Mouse (Mus musculus): ENCODE results near the gene Ltbp4.

Gene Ltbp4

DNA sequence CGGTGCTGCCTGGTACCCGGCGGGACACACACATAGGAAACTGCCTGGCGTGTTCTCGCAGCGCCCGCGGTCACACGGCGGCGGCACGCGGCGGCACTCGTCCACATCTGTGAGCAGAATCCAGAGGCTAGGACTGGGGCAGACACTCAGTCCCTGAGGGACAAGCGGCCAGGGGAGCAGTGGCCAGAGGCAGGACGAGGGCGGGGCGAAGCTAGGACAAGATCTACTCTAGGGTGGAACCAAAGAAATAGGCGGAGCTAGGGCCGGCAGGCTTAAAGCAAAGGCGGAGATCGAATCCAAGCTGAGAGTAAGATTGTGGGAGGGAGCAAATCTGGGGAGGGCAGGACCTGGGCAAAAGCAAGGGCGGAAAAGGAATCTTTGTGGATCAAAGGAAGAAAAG, 11.8 kb downstream of the Ltbp4 start:
- no peak for DNase-seq

DNA sequence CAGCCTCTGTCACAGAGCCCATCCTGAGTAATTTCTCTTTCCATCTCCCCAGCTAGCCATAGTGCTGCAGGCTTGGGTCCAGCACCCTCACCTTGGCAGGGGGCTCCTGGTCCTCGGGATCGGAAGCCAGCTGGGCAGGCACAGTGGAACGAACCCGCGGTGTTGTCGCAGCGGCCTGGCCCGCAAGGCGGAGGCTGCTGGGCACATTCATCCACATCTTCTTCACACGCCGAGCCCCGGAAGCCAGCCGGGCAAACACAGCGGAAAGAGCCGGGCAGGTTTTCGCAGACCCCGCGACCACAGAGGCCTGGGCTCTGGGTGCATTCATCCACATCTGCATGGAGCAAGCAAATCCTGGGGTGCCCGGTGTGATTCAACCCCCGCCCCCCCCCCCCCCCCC, 12.6 kb downstream of the Ltbp4 start:
- DNase-seq = no peak

DNA sequence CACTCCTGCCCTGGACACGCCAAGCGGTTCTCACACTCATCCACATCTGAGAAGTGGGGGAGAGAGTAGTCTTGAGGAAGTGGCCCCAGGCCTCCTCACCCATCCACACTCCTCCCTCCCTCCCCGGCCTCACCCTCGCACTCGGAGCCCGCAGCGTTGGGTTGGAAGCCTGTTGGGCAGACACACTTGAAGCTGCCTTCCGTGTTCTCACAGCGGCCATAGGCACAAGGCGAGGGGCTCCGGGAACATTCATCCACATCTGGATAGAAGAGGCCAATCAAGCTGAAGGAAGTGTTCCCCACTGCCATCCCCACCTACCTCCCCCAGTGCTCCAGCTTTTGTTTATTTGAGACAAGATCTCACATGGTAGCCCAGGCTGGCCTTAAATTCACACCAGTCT, 13.3 kb downstream of the Ltbp4 start:
- no peak for DNase-seq

DNA sequence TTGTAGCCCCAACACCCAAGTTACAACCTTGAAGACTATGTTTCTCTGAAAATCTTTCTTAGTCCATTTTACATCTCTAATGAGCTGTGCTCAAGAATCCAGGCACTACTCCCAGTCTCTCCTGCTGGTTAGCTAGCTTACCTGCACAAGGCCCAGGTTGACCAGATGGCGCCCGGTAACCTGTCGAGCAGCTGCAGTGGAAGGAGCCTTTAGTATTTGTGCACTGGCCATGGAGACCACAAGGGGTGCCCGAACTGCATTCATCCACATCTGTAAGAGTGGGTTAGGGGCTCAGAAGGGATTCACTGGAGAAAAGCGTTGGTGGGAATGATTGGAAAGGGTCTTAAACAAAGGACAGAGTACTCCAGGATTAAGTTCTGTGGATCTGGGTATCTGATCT, 14.5 kb downstream of the Ltbp4 start:
- no peak for DNase-seq

DNA sequence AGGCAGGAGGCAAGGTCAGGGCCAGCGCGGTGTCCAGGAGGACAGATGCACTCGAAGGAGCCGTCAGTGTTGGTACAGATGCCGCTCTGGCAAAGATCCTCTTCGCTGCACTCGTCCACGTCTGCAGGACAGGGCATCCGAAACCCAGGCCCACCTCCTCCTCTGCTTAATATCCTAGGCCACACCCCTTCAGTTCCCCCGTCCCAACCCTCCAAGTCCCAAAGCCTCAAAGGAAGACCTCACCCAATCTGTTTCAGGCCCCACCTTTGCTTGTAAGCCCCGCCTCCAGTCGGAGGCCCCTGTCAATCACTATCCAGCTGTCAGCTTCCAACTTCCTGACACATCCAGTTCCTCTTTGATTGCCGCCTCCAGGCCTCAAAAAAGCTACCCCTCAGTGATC, 15.2 kb downstream of the Ltbp4 start:
- DNase-seq = no peak

DNA sequence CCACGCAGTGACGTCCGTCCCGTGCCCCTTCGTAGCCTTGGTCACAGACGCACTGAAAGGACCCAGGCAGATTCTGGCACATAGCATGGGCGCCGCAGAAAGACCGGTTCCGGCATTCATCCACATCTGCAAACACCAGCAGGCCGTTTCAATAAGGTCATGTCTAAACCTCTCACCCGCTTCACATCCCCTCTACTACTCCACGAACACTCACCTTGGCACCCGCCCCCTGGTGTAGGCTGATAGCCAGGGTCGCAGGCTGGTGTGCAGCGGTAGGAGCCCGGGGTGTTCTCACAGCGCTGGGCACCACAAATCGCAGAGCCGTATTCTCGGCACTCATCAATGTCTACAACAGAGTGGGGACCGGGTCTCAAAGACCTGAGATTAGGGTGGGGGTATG, 18.1 kb downstream of the Ltbp4 start:
- DNase-seq = no peak

DNA sequence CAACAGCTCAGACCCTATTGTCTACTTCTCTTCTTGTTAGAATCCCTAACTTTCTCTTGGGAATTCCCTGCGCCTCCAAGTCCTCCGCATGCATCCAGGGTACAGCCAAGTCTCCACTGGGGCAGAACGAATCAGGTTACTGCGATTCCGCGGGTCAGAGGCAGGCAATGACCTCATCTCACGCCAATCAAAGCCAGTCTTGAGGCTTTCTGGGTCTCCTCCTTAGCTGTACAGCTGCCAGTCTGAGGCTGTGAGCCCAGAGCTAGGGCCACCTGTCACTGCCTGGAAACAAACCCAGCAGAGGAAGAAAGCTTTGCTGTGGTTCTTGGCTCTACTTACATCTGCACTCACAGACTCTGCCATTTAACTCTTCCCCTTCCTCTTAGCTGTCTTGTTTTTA, 21.5 kb downstream of the Ltbp4 start:
- DNase-seq = peak; percentile 61

DNA sequence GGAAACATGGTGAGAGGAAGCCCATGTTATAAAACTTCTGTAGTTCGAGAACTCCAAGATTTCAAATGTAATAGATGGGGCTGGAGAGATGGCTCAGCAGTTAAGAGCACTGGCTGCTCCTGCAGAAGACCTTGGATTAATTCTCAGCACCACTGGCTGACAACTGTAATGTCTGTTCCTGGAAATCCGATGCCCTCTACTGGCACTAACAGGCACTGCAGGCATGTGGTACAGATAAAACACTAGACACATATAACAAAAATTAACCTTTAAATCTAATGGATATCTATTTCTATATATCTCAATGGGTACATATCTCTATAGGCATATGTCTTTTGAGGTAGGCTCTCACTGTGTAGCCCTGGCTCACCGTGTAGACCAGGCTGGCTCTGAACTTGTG, 23.1 kb downstream of the Ltbp4 start:
- DNase-seq = no peak

DNA sequence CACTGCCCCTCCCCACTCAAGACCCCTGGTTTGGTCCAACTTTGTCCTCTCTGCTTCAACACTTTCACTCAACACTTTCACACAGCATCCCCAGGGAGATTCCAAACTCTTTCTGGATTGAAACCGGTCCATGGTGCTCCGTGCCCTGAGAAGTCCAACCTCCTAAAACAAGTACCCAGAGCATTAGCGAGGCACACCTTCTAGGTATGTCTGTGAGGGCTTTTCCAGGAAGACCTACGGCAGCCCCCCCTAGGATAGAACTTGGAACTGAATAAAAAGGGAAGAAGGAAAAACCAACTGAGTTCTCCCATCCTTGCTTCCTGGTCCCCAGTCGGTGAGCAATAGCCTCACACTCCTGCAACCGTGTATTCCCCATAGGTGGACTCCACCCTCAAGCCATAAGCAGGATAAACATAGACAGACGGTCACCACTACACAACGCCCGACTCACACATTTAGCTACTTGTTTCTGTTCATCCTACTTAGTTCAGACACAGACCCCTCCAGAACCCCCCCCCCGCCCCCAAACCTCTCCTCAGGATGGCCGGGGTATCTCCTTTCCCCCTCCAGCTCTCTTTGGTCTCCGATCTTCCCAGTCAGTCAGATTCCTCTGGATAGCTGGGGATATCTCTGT, 25.7 kb downstream of the Ltbp4 start:
- no peak for DNase-seq

DNA sequence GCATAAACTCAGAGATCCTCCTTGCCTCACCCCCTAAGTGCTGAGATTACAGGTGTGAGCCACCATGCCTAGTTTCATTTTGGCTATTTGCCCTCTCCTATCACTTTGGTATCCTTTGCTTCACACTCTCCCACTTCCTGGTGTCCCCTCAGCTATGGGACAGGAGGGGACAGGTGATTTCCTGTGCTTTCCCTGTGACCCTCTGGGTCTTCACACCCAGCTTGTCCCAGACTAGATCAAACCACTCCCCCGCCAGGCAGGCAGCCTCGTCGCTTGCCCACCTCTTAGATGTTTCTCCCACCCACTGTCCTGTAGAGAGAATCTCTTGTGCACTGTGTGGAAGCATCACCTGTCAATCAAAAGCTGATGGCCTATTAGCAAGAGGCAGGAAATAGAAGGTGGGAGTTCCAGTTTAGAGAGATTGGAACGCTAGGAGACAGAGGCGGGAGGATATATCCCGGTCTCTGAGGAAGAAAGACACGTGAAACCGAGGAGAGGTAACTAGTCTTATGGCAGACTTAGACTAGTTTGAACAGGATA, 26.4 kb downstream of the Ltbp4 start:
- DNase-seq = no peak

DNA sequence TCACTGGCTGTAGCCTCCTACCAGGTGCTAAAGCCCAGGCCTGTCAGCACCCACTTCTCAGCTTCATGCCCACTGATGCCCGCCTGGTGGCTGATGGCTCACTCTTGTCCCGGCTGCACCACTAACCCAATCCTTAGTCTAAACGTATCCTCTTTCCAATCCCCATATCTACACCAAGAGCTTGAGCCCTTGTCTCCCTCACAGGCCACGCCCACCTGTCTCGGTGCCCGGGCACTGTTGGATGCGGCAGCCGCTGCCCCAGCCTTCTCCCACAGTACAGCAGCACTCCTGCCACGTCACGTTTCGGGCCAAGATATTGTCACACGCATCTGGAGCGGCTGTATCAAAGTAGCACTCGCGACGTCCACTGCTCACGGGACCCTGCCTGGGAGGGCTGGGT, 27.2 kb downstream of the Ltbp4 start:
- DNase-seq = no peak

DNA sequence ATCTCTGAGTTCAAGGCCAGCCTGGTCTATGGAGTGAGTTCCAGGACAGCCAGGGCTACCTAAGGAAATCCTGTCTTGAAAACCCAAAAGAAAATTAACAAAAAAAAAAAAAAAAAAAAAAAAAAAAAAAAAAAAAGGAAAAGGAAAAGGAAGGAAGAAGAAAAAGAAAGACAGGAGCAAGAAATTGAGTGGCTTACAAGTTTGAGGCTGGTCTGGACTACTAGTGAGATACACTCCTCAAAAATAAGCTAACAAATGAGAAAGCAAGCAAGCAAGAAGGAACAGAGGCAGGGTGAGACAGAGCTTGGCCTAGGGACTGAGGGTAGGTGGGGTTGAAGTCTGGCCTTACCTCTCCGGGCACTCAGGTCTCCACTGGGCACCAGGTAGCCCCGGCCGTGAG, 27.7 kb downstream of the Ltbp4 start:
- no peak for DNase-seq

DNA sequence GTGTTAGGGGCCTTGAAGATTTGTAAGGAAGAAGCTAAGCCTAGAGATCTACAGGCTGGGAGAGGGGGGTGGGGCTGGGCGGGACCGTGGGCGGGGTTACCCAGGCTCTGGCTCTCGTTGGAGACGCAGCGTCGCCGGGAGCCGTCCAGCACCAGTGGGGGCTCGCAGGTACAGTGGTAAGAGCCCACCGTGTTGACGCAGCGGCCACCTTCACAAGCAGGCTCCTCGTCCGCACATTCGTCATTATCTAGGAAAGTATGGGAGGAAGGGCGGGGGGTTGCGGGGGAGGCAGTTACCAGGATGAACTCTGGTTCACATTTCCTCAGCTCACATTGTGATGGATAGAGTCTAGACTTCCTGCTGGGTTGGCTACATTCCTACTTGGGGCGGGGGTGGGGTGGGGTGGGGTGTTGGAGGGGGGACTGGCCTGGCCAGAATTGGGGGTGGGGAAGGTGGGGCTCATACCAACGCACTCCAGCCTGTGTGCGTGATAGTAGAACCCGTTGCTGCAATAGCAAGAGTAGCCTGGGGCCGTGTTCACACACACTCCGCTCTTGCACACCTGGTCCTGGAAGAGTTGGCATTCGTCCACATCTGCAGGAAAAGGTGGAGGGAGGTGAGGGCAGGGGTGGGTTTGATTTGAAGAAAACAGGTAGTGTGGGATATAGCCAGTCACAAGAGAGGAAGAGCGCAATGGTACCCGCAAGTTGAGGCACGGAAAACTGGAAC, 28.5 kb downstream of the Ltbp4 start:
- no peak for DNase-seq

DNA sequence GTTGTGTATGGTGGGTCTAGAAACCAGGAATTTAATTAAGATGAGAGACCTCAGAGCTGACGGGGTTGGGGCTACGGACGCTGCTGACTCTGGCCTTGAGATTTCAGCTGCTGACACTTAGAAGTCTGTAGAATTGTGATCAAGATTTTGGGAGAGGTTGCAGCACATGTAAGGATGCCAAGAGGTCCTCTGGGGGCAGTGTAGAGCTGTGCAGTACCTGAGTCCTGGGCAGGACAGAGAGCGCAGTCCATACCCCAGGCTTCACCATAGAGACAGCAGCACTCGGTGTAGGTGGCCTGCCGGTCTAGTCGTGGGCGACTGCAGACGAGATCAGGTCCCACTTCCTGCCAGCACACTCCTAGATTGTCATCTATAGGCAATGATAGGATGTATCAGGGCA, 29.9 kb downstream of the Ltbp4 start:
- DNase-seq = no peak

DNA sequence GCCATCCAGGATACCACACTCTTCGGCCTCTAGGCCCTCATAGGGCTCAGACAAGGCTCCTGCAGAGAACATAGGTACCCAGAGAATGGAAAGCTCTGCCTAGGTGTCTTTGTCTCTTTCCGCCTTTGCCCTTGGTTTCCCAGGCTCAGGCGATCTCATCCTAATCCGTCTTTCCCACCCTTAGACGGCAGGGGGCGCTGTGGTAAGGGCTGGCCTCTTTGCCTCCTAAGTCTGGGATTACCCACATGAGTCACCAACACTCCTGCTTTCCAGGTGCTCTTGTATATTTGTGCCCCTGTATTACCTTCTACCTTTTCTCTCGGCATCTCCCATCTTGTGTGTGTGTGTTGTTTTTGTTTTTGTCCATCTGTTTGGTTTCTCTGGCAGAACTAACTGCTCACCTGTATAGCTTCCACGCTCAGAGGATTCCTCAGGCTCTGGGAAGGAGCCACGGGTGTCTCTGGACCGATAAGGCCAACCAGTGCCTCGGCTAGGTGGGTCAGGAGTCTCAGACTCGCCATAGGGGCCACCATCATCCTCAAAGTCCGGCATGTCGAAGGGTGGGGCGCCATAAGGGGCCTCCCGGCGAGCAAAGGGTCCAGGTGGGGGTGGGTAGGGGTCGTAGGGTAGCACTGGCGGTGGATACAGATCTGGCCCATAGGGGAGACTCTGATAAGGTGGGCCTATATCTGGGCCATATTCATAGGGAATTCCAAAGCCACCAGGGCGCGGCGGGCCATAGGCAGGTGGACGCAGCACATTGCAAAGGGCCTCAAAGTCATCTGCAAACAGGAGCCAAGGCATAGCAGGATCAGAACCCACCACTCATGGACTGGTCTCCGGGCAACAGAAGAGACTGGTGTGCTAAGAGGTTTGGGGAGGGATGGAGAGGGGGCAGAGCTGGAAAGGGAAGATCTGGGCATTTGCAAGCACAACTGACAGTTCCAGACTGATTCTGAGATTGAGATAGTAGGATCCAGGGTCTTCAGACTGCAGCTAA, 31.0 kb downstream of the Ltbp4 start:
- peak; percentile 43 for DNase-seq

DNA sequence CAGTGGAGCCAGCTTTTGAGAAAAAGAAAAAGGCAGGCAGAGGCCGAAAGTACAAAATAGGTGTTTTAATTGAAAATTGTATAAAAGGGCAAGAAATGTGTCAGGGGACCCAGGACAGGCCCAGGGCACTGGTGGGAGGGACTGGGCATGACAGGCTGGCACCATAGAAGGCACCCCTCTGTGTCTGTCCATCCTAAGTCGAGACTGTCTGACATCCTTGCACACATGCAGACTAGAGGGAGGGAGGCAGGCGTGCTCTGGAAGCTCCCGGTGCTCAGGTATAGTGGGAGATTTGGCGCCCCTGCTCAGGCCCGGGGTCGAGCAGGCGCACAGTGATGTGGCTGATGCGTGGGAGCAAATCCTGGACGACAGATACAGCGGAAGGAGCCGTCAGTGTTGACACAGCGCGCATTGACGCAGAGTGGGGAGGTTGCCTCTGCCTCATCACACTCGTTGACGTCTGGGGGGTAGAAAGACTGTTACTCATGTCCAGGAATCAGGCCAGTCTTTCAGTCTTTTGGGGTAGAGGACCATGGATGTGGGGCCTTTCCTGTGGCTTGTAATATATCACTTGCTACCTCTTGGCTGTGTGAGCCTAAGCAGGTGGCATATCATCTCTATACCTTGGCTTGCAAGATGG, 32.3 kb downstream of the Ltbp4 start:
- DNase-seq = no peak

DNA sequence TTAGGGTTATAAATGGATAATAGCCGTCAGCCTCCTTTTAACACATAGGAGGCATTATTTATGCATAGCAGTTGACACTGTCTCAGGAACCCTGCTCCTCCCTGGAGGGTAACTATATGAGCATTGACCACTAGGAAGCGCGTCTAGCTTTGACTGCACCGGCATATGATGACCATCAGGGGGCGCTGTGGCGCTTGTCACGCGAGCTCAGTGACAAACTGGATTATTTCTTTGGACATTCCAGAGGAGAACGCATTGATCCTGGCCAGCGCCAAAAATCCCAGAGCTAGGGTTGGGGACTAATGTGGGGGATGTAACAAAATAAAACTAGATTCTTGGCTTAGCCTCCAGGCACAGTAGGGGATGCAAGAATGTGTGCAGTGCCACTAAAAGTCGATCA, 35.3 kb downstream of the Ltbp4 start:
- peak; percentile 56 for DNase-seq

DNA sequence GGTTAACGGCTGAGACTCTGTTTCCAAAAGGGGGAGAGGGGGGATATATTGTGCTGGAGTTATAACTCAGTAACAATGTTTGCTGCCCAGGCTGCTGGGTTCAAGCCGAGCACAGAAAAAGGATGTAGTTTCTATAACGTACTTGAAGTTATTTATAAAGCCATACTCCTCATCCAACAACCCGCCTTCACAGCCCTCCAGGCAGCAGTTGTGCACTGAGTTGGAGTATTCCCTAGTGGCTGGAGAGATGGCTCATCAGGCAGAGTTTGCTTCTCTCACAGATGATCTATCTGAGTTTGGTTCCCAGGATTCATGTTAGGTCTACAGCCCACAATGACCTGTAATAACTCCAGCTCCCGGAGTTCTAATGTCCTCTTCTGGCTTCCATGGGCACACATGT, 36.7 kb downstream of the Ltbp4 start:
- DNase-seq = no peak

DNA sequence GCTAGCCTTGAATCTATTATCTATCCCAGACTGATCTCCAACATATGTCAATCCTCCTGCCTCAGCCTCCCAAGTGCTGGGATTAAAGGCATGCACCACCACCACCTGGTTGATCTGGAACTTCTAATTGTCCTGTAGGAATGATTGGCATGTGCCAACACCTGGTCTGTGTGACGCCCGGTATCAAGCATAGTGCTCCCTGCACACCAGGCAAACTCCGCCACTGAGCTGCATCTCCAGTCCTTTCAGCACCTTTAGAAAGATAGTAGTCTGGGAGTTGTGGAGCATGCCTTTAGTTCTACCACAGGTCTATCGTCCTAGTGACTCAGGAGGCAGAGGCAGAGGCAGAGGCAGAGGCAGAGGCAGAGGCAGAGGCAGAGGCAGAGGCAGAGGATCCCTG, 37.1 kb downstream of the Ltbp4 start:
- DNase-seq = no peak

DNA sequence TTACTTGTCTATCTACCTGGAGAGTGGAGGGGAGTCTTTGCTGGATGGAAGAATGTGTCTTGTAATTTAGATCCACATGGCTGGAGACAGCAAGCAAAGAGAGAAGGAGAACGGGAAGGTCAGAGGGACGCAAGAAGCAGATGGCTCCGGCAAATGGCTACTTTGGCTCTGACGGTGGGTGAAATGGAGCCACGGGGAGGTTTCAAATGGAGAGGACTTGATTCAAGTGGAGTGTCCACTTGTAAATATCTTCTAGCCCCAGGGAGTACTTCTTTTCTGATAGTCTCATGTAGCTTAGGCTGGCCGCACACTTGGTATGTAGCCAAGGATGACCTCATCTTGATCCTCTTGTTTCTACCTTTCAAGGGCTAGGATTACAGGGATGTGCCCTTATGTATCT, 38.7 kb downstream of the Ltbp4 start:
- no peak for DNase-seq

DNA sequence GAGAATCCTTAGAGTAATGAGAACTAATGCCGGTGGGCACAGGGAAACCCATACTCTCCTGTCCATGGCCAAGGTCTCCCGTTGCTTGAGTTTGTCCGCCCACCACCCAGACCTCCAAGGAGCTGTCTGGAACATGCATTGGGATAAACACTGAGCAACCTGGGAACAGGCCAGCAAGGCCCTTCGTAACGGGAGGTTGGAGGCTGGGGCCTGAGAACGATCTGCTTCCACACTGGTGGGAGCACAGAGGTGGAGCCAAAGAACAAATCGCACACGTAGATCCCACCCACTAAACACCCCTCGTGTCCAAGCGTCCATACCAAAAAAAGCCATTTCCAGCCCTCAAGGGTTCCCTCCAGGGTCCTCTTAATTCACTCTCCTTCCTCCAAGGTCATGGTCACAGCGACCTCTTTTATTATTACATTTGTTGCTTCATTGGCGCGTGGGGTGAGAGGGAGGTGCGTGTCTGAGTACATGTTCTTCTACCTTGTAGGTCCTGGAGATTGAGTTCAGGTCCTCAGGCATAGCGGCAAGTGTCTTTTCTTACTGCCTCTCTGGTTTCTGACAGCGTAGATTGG, 39.4 kb downstream of the Ltbp4 start:
- no peak for DNase-seq

DNA sequence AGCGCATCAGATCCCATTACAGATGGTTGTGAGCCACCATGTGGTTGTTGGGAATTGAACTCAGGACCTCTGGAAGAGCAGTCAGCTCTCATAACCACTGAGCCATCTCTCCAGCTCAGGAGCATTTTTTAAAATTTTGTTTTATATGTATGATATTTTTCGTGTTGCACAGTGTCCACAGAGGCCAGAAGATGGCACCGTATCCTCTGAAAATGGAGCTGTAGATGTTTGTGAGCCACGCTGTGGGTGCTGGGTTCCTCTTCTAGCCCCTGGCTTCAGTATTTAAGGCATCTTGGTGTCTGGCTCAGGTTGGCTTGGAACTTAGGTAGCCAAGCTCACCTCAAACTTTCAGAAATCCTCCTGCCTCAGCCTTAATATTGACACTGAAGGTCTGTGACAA, 41.0 kb downstream of the Ltbp4 start:
- DNase-seq = no peak

DNA sequence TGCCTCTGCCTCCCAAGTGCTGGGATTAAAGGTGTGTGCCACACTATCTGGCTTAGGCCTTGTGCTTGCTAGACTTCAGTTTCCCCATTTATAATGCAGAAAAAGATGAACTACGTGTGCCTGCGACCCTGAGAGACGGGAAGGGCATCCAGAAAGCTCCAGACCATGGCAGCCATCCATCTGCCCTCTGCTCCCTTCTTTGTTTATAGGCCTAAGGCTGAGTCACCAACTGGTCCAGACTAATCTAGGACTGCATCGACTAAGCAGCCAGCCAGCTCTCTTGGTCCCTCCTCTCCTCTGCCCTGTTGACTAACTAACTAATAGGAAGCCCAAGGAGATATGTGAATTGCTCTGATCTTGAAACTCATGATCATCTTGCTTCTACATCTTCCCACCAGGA, 41.5 kb downstream of the Ltbp4 start:
- DNase-seq = no peak
